Mouse (Mus musculus) E14TG2a.4 (cell line): ENCODE data around the gene G6pc3.

Experiments
- CTCF ChIP-seq: conservative IDR thresholded peaks from 2 replicates; pipeline ENCODE4 v1.5.1; 2014; ENCODE audit warnings: low read length
- NANOG ChIP-seq: IDR thresholded peaks from 2 replicates; pipeline ENCODE4 v1.6.1; 2014; ENCODE audit warnings: borderline replicate concordance, low read length, mixed read lengths
- POU5F1 ChIP-seq: IDR thresholded peaks from 2 replicates; pipeline ENCODE4 v1.6.1; 2014; ENCODE audit warnings: low read length, borderline replicate concordance

- TF ChIP-seq CTCF: no peak
- no peak for TF ChIP-seq NANOG
- no peak for TF ChIP-seq POU5F1
These were observed 39.3 kb downstream of the G6pc3 start for GRCm38 (mm10) chr11:102228646-102229268.
